Mouse (Mus musculus) forebrain, postnatal 0 days (tissue): Measurements from ENCODE around the gene Aldh1a2. TPM values are rescaled to one million over a fixed set of nuclear protein-coding genes. Genes with fewer than 3 reads are reported as not detected.

Experiments used
- ATAC-seq: fragments of 200-750 bp; cut with Nextera tagmentation; 2 replicates; pipeline ENCODE4 v1.8.0; 2017; ENCODE audit warnings: mild to moderate bottlenecking, moderate library complexity
- DNase-seq: peaks from one replicate; pipeline ENCODE4 v3.0.0-alpha.2; 2015
- H3K27ac ChIP-seq: fragments of 300-500 bp; sonication (generic); 2 replicates; pipeline ENCODE4 v1.5.1; 2014; ENCODE audit warnings: low read depth, mild to moderate bottlenecking, antibody characterized with exemption, low read length, moderate library complexity, mixed read lengths
- H3K27me3 ChIP-seq: fragments of 300-500 bp; sonication (generic); 2 replicates; pipeline ENCODE4 v1.6.1; 2014; ENCODE audit warnings: mild to moderate bottlenecking, low read length, mixed read lengths; ENCODE audit not compliant: insufficient read depth
- H3K36me3 ChIP-seq: fragments of 300-500 bp; sonication (generic); 2 replicates; pipeline ENCODE4 v1.6.1; 2014; ENCODE audit warnings: mild to moderate bottlenecking, moderate library complexity; ENCODE audit not compliant: insufficient read depth
- H3K4me1 ChIP-seq: fragments of 300-500 bp; sonication (generic); 2 replicates; pipeline ENCODE4 v1.6.1; 2014; ENCODE audit warnings: antibody characterized with exemption; ENCODE audit not compliant: insufficient read depth
- H3K4me2 ChIP-seq: fragments of 300-500 bp; sonication (generic); 2 replicates; pipeline ENCODE4 v1.6.1; 2014; ENCODE audit warnings: low read depth, mild to moderate bottlenecking, moderate library complexity
- H3K4me3 ChIP-seq: fragments of 300-500 bp; sonication (generic); 2 replicates; pipeline ENCODE4 v1.5.1; 2014; ENCODE audit warnings: low read depth, low read length, mixed read lengths
- H3K9ac ChIP-seq: fragments of 300-500 bp; sonication (generic); 2 replicates; pipeline ENCODE4 v1.6.1; 2014; ENCODE audit warnings: mild to moderate bottlenecking
- H3K9me3 ChIP-seq: fragments of 300-500 bp; sonication (generic); 2 replicates; pipeline ENCODE4 v1.6.1; 2016; ENCODE audit warnings: low read length
- CTCF ChIP-seq: sonication (generic); IDR thresholded peaks from 2 replicates; pipeline ENCODE4 v1.5.1; 2016; ENCODE audit warnings: antibody characterized with exemption, control low read depth, low read depth
- WGBS: fragments of 180-500 bp; shearing (Covaris S2); extraction: QIAGEN DNeasy Blood & Tissue Kit; methylation state at CpG from one replicate; pipeline ENCODE4 v1.1.7; 2014; 5-methylcytosine and 5-hydroxymethylcytosine counted together
- polyA plus RNA-seq: library from polyadenylated mRNA; unstranded; fragments of >200 nt; fragmentation: Nextera tagmentation; extraction: Ambion mirVana; gene quantifications from 2 replicates; pipeline ENCODE4 v1.2.1, GENCODE M21; 2015
- total RNA-seq: library from RNA; depleted of rRNA; stranded (reverse); fragments of >200 nt; gene quantifications from 2 replicates; pipeline ENCODE4 v1.2.3, GENCODE M21; 2014

The Aldh1a2 gene
- total and polyA plus RNA-seq, 2 experiments from 2014 or later = 22.9 to 26.9 TPM

GRCm38 (mm10) chr9:71276149-71276721 lies 60.6 kb downstream of the Aldh1a2 start:
- no peaks in the 10 kb centered on the region for H3K4me1 ChIP-seq
- no peaks in the 10 kb centered on the region for H3K9me3 ChIP-seq
- H3K4me2 ChIP-seq = no peak overlapping the region
- DNase-seq (peak; percentile 2), ATAC-seq (peak; percentile 45; the same call in 1 of the 2 replicates)
- no peaks in the 10 kb centered on the region for H3K36me3 ChIP-seq
- H3K27me3 ChIP-seq = no peaks in the 10 kb centered on the region
- no peak overlapping the region for H3K9ac ChIP-seq
- no peak overlapping the region for H3K4me3 ChIP-seq
- 63% methylated on average over 14 of the region's 14 CpGs for WGBS
- no peak overlapping the region for H3K27ac ChIP-seq
- TF ChIP-seq CTCF = no peak

DNA sequence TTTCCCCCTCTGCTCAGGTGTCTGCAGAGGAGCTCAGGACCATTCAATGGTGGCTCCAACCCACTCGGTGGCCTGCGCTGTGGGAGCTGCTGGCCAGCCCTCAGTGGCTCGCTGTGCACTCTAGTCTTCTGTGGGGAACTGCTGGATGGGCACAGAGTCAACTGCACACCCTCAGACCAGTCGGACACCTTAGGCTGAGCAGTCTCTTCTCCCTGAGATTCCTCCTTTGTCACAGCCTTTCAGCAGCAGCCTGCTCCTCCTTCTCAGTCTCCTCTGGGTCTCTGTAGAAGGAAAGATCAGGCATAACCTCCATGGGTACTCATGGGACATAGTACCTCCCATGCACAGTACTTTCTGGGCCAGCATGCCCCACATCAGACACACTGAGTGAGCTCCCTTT lies 63.2 kb downstream of the Aldh1a2 start:
- no peak overlapping the region for H3K9ac ChIP-seq
- H3K4me1 ChIP-seq = no peaks in the 10 kb centered on the region
- no peak overlapping the region for H3K27ac ChIP-seq
- TF ChIP-seq CTCF = no peak
- WGBS = 91% methylated on average over 4 of the region's 4 CpGs
- no peaks in the 10 kb centered on the region for H3K27me3 ChIP-seq
- no peak overlapping the region for H3K4me2 ChIP-seq
- no peaks in the 10 kb centered on the region for H3K9me3 ChIP-seq
- DNase-seq (no peak), ATAC-seq (no peak)
- H3K4me3 ChIP-seq = no peak overlapping the region
- H3K36me3 ChIP-seq = no peaks in the 10 kb centered on the region

- H3K36me3 ChIP-seq = no peaks in the 10 kb centered on the region
- H3K4me2 ChIP-seq = no peak overlapping the region
- no peaks in the 10 kb centered on the region for H3K9me3 ChIP-seq
- H3K27ac ChIP-seq = no peak overlapping the region
- no peaks in the 10 kb centered on the region for H3K4me1 ChIP-seq
- DNase-seq (no peak), ATAC-seq (no peak)
- TF ChIP-seq CTCF = no peak
- 88% methylated on average over 7 of the region's 7 CpGs for WGBS
- no peak overlapping the region for H3K9ac ChIP-seq
- no peak overlapping the region for H3K4me3 ChIP-seq
- no peaks in the 10 kb centered on the region for H3K27me3 ChIP-seq
Measured at GRCm38 (mm10) chr9:71283156-71283555, 67.6 kb downstream of the Aldh1a2 start.

GRCm38 (mm10) chr9:71285231-71285630 lies 69.6 kb downstream of the Aldh1a2 start:
- Histone ChIP-seq H3K4me2 (no peak overlapping the region), H3K9me3 (no peaks in the 10 kb centered on the region), H3K27me3 (no peaks in the 10 kb centered on the region), H3K27ac (no peak overlapping the region), H3K9ac (no peak overlapping the region), H3K36me3 (no peaks in the 10 kb centered on the region), H3K4me1 (no peaks in the 10 kb centered on the region), H3K4me3 (no peak overlapping the region)
- ATAC-seq (no peak), DNase-seq (no peak)
- no peak for TF ChIP-seq CTCF
- 95% methylated on average over 3 of the region's 3 CpGs for WGBS

DNA sequence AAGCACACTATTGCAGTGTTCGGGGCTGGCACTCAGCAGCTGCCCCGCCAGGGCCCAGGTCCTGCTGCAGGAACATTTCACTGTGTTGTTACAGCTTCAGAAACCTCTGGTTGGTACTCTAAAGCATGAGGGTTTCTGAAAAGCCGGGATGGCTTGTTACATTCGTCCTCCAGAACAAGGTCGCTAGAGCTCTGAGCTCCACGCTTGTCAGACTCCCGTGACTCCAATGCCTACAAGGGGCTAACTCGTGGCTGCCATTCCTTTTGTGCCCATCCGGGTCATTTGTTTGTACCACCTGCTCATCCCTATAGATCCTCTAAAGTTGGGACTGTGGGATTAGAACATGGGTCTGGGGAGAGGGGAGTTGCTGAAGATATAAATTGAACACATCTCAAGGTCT lies 70.8 kb downstream of the Aldh1a2 start:
- H3K4me3 ChIP-seq = no peak overlapping the region
- no peak overlapping the region for H3K27ac ChIP-seq
- TF ChIP-seq CTCF = no peak
- no peaks in the 10 kb centered on the region for H3K9me3 ChIP-seq
- no peaks in the 10 kb centered on the region for H3K27me3 ChIP-seq
- H3K36me3 ChIP-seq = no peaks in the 10 kb centered on the region
- DNase-seq (no peak), ATAC-seq (no peak)
- H3K4me1 ChIP-seq = no peaks in the 10 kb centered on the region
- H3K9ac ChIP-seq = no peak overlapping the region
- H3K4me2 ChIP-seq = no peak overlapping the region
- 92% methylated on average over 9 of the region's 9 CpGs for WGBS

- DNase-seq (no peak), ATAC-seq (no peak)
- no peak overlapping the region for H3K4me2 ChIP-seq
- WGBS = 92% methylated on average over 6 of the region's 6 CpGs
- no peak for TF ChIP-seq CTCF
- no peaks in the 10 kb centered on the region for H3K36me3 ChIP-seq
- H3K27ac ChIP-seq = no peak overlapping the region
- no peak overlapping the region for H3K9ac ChIP-seq
- H3K27me3 ChIP-seq = no peaks in the 10 kb centered on the region
- no peaks in the 10 kb centered on the region for H3K9me3 ChIP-seq
- H3K4me3 ChIP-seq = no peak overlapping the region
- H3K4me1 ChIP-seq = no peaks in the 10 kb centered on the region
Measured at GRCm38 (mm10) chr9:71288738-71289137, 73.1 kb downstream of the Aldh1a2 start.

- 87% methylated on average over 3 of the region's 3 CpGs for WGBS
- DNase-seq (no peak), ATAC-seq (no peak)
- no peak overlapping the region for H3K27ac ChIP-seq
- H3K9me3 ChIP-seq = no peaks in the 10 kb centered on the region
- no peak overlapping the region for H3K4me2 ChIP-seq
- no peak for TF ChIP-seq CTCF
- H3K36me3 ChIP-seq = no peaks in the 10 kb centered on the region
- H3K4me3 ChIP-seq = no peak overlapping the region
- H3K27me3 ChIP-seq = no peaks in the 10 kb centered on the region
- no peak overlapping the region for H3K9ac ChIP-seq
- H3K4me1 ChIP-seq = no peaks in the 10 kb centered on the region
Measured at GRCm38 (mm10) chr9:71289810-71290209, 74.2 kb downstream of the Aldh1a2 start.
